Mouse (Mus musculus) heart, embryonic 11.5 days (tissue): ENCODE results near the gene Il6ra. TPM values are rescaled to one million over a fixed set of nuclear protein-coding genes. Genes with fewer than 3 reads are reported as not detected.
A peak's percentile ranks its signal among the peaks of the same experiment; 100 is the strongest.

Experiments used
- ATAC-seq: fragments of 200-750 bp; cut with Nextera tagmentation; replicated peaks from 2 replicates; pipeline ENCODE4 v1.8.0; 2017; ENCODE audit warnings: moderate library complexity; ENCODE audit not compliant: insufficient number of reproducible peaks, low FRiP score, low TSS enrichment
- H3K27ac ChIP-seq: fragments of 300-500 bp; sonication (generic); 2 replicates; pipeline ENCODE4 v1.5.1; 2014; ENCODE audit warnings: mild to moderate bottlenecking, low read depth, low read length
- H3K27me3 ChIP-seq: fragments of 300-500 bp; sonication (generic); 2 replicates; pipeline ENCODE4 v1.6.1; 2014; ENCODE audit warnings: mild to moderate bottlenecking, low read length, mixed read lengths; ENCODE audit not compliant: control insufficient read depth, insufficient read depth
- H3K36me3 ChIP-seq: fragments of 300-500 bp; sonication (generic); 2 replicates; pipeline ENCODE4 v1.6.1; 2014; ENCODE audit warnings: mild to moderate bottlenecking, low read length, moderate library complexity, mixed read lengths; ENCODE audit not compliant: control insufficient read depth, insufficient read depth
- H3K4me1 ChIP-seq: fragments of 300-500 bp; sonication (generic); 2 replicates; pipeline ENCODE4 v1.6.1; 2014; ENCODE audit warnings: low read length; ENCODE audit not compliant: control insufficient read depth, insufficient read depth
- H3K4me2 ChIP-seq: fragments of 300-500 bp; sonication (generic); 2 replicates; pipeline ENCODE4 v1.6.1; 2014; ENCODE audit warnings: mild to moderate bottlenecking, moderate library complexity
- H3K4me3 ChIP-seq: fragments of 300-500 bp; sonication (generic); 2 replicates; pipeline ENCODE4 v1.5.1; 2014; ENCODE audit warnings: low read depth, low read length
- H3K9ac ChIP-seq: fragments of 300-500 bp; sonication (generic); 2 replicates; pipeline ENCODE4 v1.6.1; 2014; ENCODE audit warnings: mild to moderate bottlenecking, low read depth, low read length, moderate library complexity
- H3K9me3 ChIP-seq: fragments of 300-500 bp; sonication (generic); replicated peaks from 2 replicates; pipeline ENCODE4 v1.6.1; 2016; ENCODE audit warnings: low read length; ENCODE audit not compliant: control insufficient read depth
- WGBS: fragments of 180-500 bp; shearing (Covaris S2); extraction: QIAGEN DNeasy Blood & Tissue Kit; methylation state at CpG from one replicate; pipeline ENCODE4 v1.1.7; 2014; ENCODE audit not compliant: insufficient replicate concordance; 5-methylcytosine and 5-hydroxymethylcytosine counted together
- polyA plus RNA-seq: library from polyadenylated mRNA; unstranded; fragments of >200 nt; fragmentation: Nextera tagmentation; extraction: Ambion mirVana; gene quantifications from 2 replicates; pipeline ENCODE4 v1.2.1, GENCODE M21; 2014

Gene Il6ra
- polyA plus RNA-seq: 0.08 and 0.23 TPM in 2 replicates

- Histone ChIP-seq H3K27me3 (peaks cover 33% of the 10 kb centered on the region), H3K4me2 (peak within 1 kb of the TSS; percentile 97), H3K9me3 (no peaks in the 10 kb centered on the region), H3K36me3 (no peaks in the 10 kb centered on the region), H3K4me1 (peaks cover 5% of the 10 kb centered on the region; the same call in 1 of the 2 replicates), H3K27ac (no peak within 1 kb of the TSS), H3K4me3 (peak within 1 kb of the TSS; percentile 50), H3K9ac (peak within 1 kb of the TSS; percentile 63)
- peak; percentile 61 for ATAC-seq
- WGBS: 2% methylated on average over 75 of the region's 75 CpGs
Observed at GRCm38 (mm10) chr3:89912543-89913391, at the start of gene Il6ra. Gene Il6ra (minus strand): TSS chr3:89913196.

GRCm38 (mm10) chr3:89962059-89962750, 49.2 kb upstream of the Il6ra start:
- H3K27ac ChIP-seq: peak overlapping the region; percentile 97
- H3K27me3 ChIP-seq: no peaks in the 10 kb centered on the region
- ATAC-seq: no peak
- H3K4me1 ChIP-seq: peaks cover 38% of the 10 kb centered on the region
- 3% methylated on average over 14 of the region's 14 CpGs for WGBS
- H3K9ac ChIP-seq: peak overlapping the region; percentile 94
- peak overlapping the region; percentile 96 for H3K4me3 ChIP-seq
- H3K4me2 ChIP-seq: peak overlapping the region; percentile 97
- H3K9me3 ChIP-seq: no peaks in the 10 kb centered on the region
- H3K36me3 ChIP-seq: peaks cover 11% of the 10 kb centered on the region; the same call in 1 of the 2 replicates

GRCm38 (mm10) chr3:89961436-89961835, 48.4 kb upstream of the Il6ra start:
- H3K4me1 ChIP-seq: peaks cover 38% of the 10 kb centered on the region
- H3K4me3 ChIP-seq: peak overlapping the region; percentile 96
- peak overlapping the region; percentile 97 for H3K4me2 ChIP-seq
- H3K27me3 ChIP-seq: no peaks in the 10 kb centered on the region
- peaks cover 17% of the 10 kb centered on the region for H3K36me3 ChIP-seq
- H3K9me3 ChIP-seq: no peaks in the 10 kb centered on the region
- peak overlapping the region; percentile 97 for H3K27ac ChIP-seq
- ATAC-seq: no peak
- peak overlapping the region; percentile 94 for H3K9ac ChIP-seq
- WGBS: 46% methylated on average over 4 of the region's 4 CpGs

- 1% methylated on average over 30 of the region's 30 CpGs for WGBS
- ATAC-seq: peak; percentile 83
- Histone ChIP-seq H3K27ac (0 out of 2 replicates have a peak overlapping the region, but pooled peaks have one; percentile 46), H3K4me3 (peak overlapping the region; percentile 96), H3K27me3 (no peaks in the 10 kb centered on the region), H3K4me2 (peak overlapping the region; percentile 97), H3K9me3 (no peaks in the 10 kb centered on the region), H3K4me1 (peaks cover 38% of the 10 kb centered on the region), H3K36me3 (peaks cover 21% of the 10 kb centered on the region), H3K9ac (peak overlapping the region; percentile 73)
Observed at GRCm38 (mm10) chr3:89960469-89960868, 47.5 kb upstream of the Il6ra start.

- no peaks in the 10 kb centered on the region for H3K27me3 ChIP-seq
- no peak overlapping the region for H3K4me3 ChIP-seq
- peaks cover 32% of the 10 kb centered on the region for H3K4me1 ChIP-seq
- peak overlapping the region; percentile 97; the same call in 1 of the 2 replicates for H3K4me2 ChIP-seq
- H3K9me3 ChIP-seq: no peaks in the 10 kb centered on the region
- no peak overlapping the region for H3K9ac ChIP-seq
- H3K36me3 ChIP-seq: peaks cover 24% of the 10 kb centered on the region
- ATAC-seq: no peak
- no peak overlapping the region for H3K27ac ChIP-seq
- WGBS: 76% methylated on average over 4 of the region's 4 CpGs
Observed at GRCm38 (mm10) chr3:89959435-89959834, 46.4 kb upstream of the Il6ra start.

- Histone ChIP-seq H3K27me3 (no peaks in the 10 kb centered on the region), H3K9me3 (no peaks in the 10 kb centered on the region), H3K4me1 (peaks cover 31% of the 10 kb centered on the region), H3K27ac (no peak overlapping the region), H3K4me2 (no peak overlapping the region), H3K36me3 (peaks cover 33% of the 10 kb centered on the region), H3K9ac (no peak overlapping the region), H3K4me3 (no peak overlapping the region)
- no peak for ATAC-seq
- WGBS: 93% methylated on average over 9 of the region's 9 CpGs
Observed at GRCm38 (mm10) chr3:89957880-89958279, 44.9 kb upstream of the Il6ra start.

- Histone ChIP-seq H3K4me3 (no peak overlapping the region), H3K27ac (no peak overlapping the region), H3K4me2 (no peak overlapping the region), H3K36me3 (peaks cover 46% of the 10 kb centered on the region), H3K9me3 (no peaks in the 10 kb centered on the region), H3K27me3 (no peaks in the 10 kb centered on the region), H3K4me1 (peaks cover 24% of the 10 kb centered on the region), H3K9ac (no peak overlapping the region)
- no peak for ATAC-seq
- 94% methylated on average over 7 of the region's 7 CpGs for WGBS
Observed at GRCm38 (mm10) chr3:89956177-89956971, 43.4 kb upstream of the Il6ra start.

GRCm38 (mm10) chr3:89953420-89953819, 40.4 kb upstream of the Il6ra start:
- Histone ChIP-seq H3K4me3 (no peak overlapping the region), H3K9me3 (no peaks in the 10 kb centered on the region), H3K9ac (no peak overlapping the region), H3K4me2 (no peak overlapping the region), H3K27ac (no peak overlapping the region), H3K36me3 (peaks cover 63% of the 10 kb centered on the region), H3K27me3 (no peaks in the 10 kb centered on the region), H3K4me1 (no peaks in the 10 kb centered on the region)
- ATAC-seq: no peak
- WGBS: 2% methylated on average over 4 of the region's 4 CpGs
